Mouse (Mus musculus) bone marrow macrophage, adult 2 months (primary cell): ENCODE measurements around the gene Per1. TPM values are rescaled to one million over a fixed set of nuclear protein-coding genes. Genes with fewer than 3 reads are reported as not detected.

Experiments used
- H3K27ac ChIP-seq: 2 replicates; pipeline ENCODE4 v1.5.1; 2012; ENCODE audit warnings: low read depth, low read length; ENCODE audit not compliant: insufficient read depth
- H3K4me1 ChIP-seq: 2 replicates; pipeline ENCODE4 v1.6.1; 2012; ENCODE audit warnings: low read length; ENCODE audit not compliant: control insufficient read depth, insufficient read depth
- H3K4me3 ChIP-seq: 2 replicates; pipeline ENCODE4 v1.5.1; 2012; ENCODE audit warnings: mild to moderate bottlenecking, low read length, moderate library complexity; ENCODE audit not compliant: insufficient read depth
- CTCF ChIP-seq: IDR thresholded peaks from 2 replicates; pipeline ENCODE4 v1.5.1; 2012; ENCODE audit warnings: low read depth, mild to moderate bottlenecking, low read length, moderate library complexity
- POLR2A ChIP-seq: IDR thresholded peaks from 2 replicates; pipeline ENCODE4 v1.6.1; 2012; ENCODE audit warnings: mild to moderate bottlenecking, low read depth, low read length, borderline replicate concordance
- polyA plus RNA-seq: library from polyadenylated mRNA; stranded (reverse); fragments of >200 nt; gene quantifications from 2 replicates; pipeline ENCODE4 v1.2.4, GENCODE M21; 2012; ENCODE audit not compliant: missing spikeins, insufficient read depth, insufficient read length

Gene Per1
- polyA plus RNA-seq, 1 experiment, result 35.9 TPM

- no peak overlapping the region for H3K27ac ChIP-seq
- H3K4me1 ChIP-seq, result peaks cover 21% of the 10 kb centered on the region
- no peak for TF ChIP-seq CTCF
- no peak for TF ChIP-seq POLR2A
- no peak overlapping the region for H3K4me3 ChIP-seq
These were observed 14.2 kb upstream of the Per1 start for GRCm38 (mm10) chr11:69080855-69081222.

- TF ChIP-seq POLR2A, result no peak
- no peak for TF ChIP-seq CTCF
- peaks cover 20% of the 10 kb centered on the region for H3K4me1 ChIP-seq
- H3K27ac ChIP-seq, result no peak overlapping the region
- no peak overlapping the region for H3K4me3 ChIP-seq
These were observed 13.4 kb upstream of the Per1 start for GRCm38 (mm10) chr11:69081613-69082012.

GRCm38 (mm10) chr11:69085608-69086007, 9.4 kb upstream of the Per1 start:
- H3K27ac ChIP-seq, result no peak overlapping the region
- H3K4me3 ChIP-seq, result no peak overlapping the region
- no peak for TF ChIP-seq POLR2A
- TF ChIP-seq CTCF, result no peak
- peaks cover 5% of the 10 kb centered on the region for H3K4me1 ChIP-seq

- no peak for TF ChIP-seq POLR2A
- TF ChIP-seq CTCF, result no peak
- Histone ChIP-seq H3K4me3 (no peak overlapping the region), H3K4me1 (peaks cover 5% of the 10 kb centered on the region), H3K27ac (no peak overlapping the region)
These were observed 8.6 kb upstream of the Per1 start for GRCm38 (mm10) chr11:69086390-69086789.

- no peak overlapping the region for H3K27ac ChIP-seq
- peaks cover 5% of the 10 kb centered on the region for H3K4me1 ChIP-seq
- TF ChIP-seq POLR2A, result no peak
- no peak for TF ChIP-seq CTCF
- no peak overlapping the region for H3K4me3 ChIP-seq
These were observed 7.9 kb upstream of the Per1 start for GRCm38 (mm10) chr11:69087082-69087481.

- peak overlapping the region; percentile 99; the same call in 1 of the 2 replicates for H3K4me3 ChIP-seq
- H3K4me1 ChIP-seq, result peaks cover 5% of the 10 kb centered on the region
- H3K27ac ChIP-seq, result no peak overlapping the region
- TF ChIP-seq POLR2A, result no peak
- TF ChIP-seq CTCF, result no peak
These were observed 7.4 kb upstream of the Per1 start for GRCm38 (mm10) chr11:69087597-69087996.

- H3K4me3 ChIP-seq, result peak within 1 kb of the TSS; percentile 99
- no peak for TF ChIP-seq POLR2A
- TF ChIP-seq CTCF, result no peak
- peak within 1 kb of the TSS; percentile 74 for H3K27ac ChIP-seq
- peaks cover 5% of the 10 kb centered on the region for H3K4me1 ChIP-seq
These were observed 6.7 kb upstream of the Per1 start, which contains the start of gene Vamp2 for GRCm38 (mm10) chr11:69088103-69088855. Vamp2 (plus strand) TSS chr11:69088490.

GRCm38 (mm10) chr11:69088856-69089615, 6.0 kb upstream of the Per1 start:
- no peak for TF ChIP-seq POLR2A
- no peak for TF ChIP-seq CTCF

GRCm38 (mm10) chr11:69089616-69090290, 5.3 kb upstream of the Per1 start:
- Histone ChIP-seq H3K4me1 (peaks cover 7% of the 10 kb centered on the region), H3K4me3 (peak overlapping the region; percentile 99), H3K27ac (no peak overlapping the region)
- no peak for TF ChIP-seq CTCF
- TF ChIP-seq POLR2A, result no peak

More at GRCm38 (mm10) chr11:69088856-69089615, 6.0 kb upstream of the Per1 start:
- peak overlapping the region; percentile 74 for H3K27ac ChIP-seq
- H3K4me1 ChIP-seq, result peaks cover 5% of the 10 kb centered on the region
- peak overlapping the region; percentile 99 for H3K4me3 ChIP-seq
